Mouse (Mus musculus): Measurements from ENCODE around the gene Pdcd5. TPM values are rescaled to one million over a fixed set of nuclear protein-coding genes. Genes with fewer than 3 reads are reported as not detected.

Gene Pdcd5
- polyA plus RNA-seq (2016; fragmentation: Nextera tagmentation; extraction: Ambion mirVana): 313 and 320 TPM in 2 replicates

GRCm38 (mm10) chr7:35647101-35647698 is at the start of gene Pdcd5:
Gene Pdcd5 (minus strand): TSS chr7:35647521.
- Histone ChIP-seq H3K9me3 (0 out of 2 replicates have a peak, but pooled peaks cover 3% of the 10 kb centered on the region), H3K4me3 (peak within 1 kb of the TSS; percentile 99), H3K4me1 (peaks cover 7% of the 10 kb centered on the region; the same call in 1 of the 2 replicates), H3K27ac (replicated peaks) (peak within 1 kb of the TSS; percentile 93), H3K36me3 (replicated peaks) (peaks cover 36% of the 10 kb centered on the region), H3K27me3 (replicated peaks; ENCODE audit: low read depth, poor library complexity, severe bottlenecking) (no peaks in the 10 kb centered on the region)
- WGBS: under 1% methylated on average over 64 of the region's 64 CpGs
- DNase-seq (ENCODE audit: low spot score): peak; percentile 97

GRCm38 (mm10) chr7:35692641-35693040 is 45.3 kb upstream of the Pdcd5 start:
- Histone ChIP-seq H3K4me3 (no peak overlapping the region), H3K36me3 (replicated peaks) (peaks cover 72% of the 10 kb centered on the region), H3K27ac (replicated peaks) (no peak overlapping the region), H3K9me3 (no peaks in the 10 kb centered on the region), H3K4me1 (peaks cover 16% of the 10 kb centered on the region), H3K27me3 (replicated peaks; ENCODE audit: low read depth, poor library complexity, severe bottlenecking) (no peaks in the 10 kb centered on the region)
- 94% methylated on average over 12 of the region's 12 CpGs for WGBS
- DNase-seq (ENCODE audit: low spot score): no peak

- 91% methylated on average over 14 of the region's 14 CpGs for WGBS
- H3K36me3 ChIP-seq (replicated peaks): peaks cover 69% of the 10 kb centered on the region
Observed at GRCm38 (mm10) chr7:35692117-35692516, 44.8 kb upstream of the Pdcd5 start.

GRCm38 (mm10) chr7:35688781-35689349 is 41.5 kb upstream of the Pdcd5 start:
- Histone ChIP-seq H3K36me3 (replicated peaks) (peaks cover 45% of the 10 kb centered on the region), H3K27ac (replicated peaks) (no peak overlapping the region), H3K9me3 (no peaks in the 10 kb centered on the region), H3K27me3 (replicated peaks; ENCODE audit: low read depth, poor library complexity, severe bottlenecking) (no peaks in the 10 kb centered on the region), H3K4me3 (no peak overlapping the region), H3K4me1 (peaks cover 43% of the 10 kb centered on the region)
- WGBS: 88% methylated on average over 11 of the region's 11 CpGs
- no peak for DNase-seq (ENCODE audit: low spot score)

More at GRCm38 (mm10) chr7:35692117-35692516, 44.8 kb upstream of the Pdcd5 start:
- H3K4me3 ChIP-seq: no peak overlapping the region
- no peak overlapping the region for H3K27ac ChIP-seq (replicated peaks)
- H3K9me3 ChIP-seq: no peaks in the 10 kb centered on the region
- peaks cover 22% of the 10 kb centered on the region for H3K4me1 ChIP-seq
- no peak for DNase-seq (ENCODE audit: low spot score)
- no peaks in the 10 kb centered on the region for H3K27me3 ChIP-seq (replicated peaks; ENCODE audit: low read depth, poor library complexity, severe bottlenecking)

- Histone ChIP-seq H3K4me3 (no peak overlapping the region), H3K27me3 (replicated peaks; ENCODE audit: low read depth, poor library complexity, severe bottlenecking) (no peaks in the 10 kb centered on the region), H3K4me1 (peaks cover 49% of the 10 kb centered on the region), H3K27ac (replicated peaks) (no peak overlapping the region), H3K9me3 (no peaks in the 10 kb centered on the region), H3K36me3 (replicated peaks) (peaks cover 40% of the 10 kb centered on the region)
- no peak for DNase-seq (ENCODE audit: low spot score)
- WGBS: 72% methylated on average over 9 of the region's 9 CpGs
Observed at GRCm38 (mm10) chr7:35688276-35688675, 41.0 kb upstream of the Pdcd5 start.

GRCm38 (mm10) chr7:35687229-35687628 is 39.9 kb upstream of the Pdcd5 start:
- peaks cover 50% of the 10 kb centered on the region for H3K4me1 ChIP-seq
- WGBS: 22% methylated on average over 10 of the region's 10 CpGs
- peaks cover 30% of the 10 kb centered on the region for H3K36me3 ChIP-seq (replicated peaks)
- DNase-seq (ENCODE audit: low spot score): peak; percentile 52
- H3K4me3 ChIP-seq: peak overlapping the region; percentile 21; the same call in 1 of the 2 replicates
- H3K27ac ChIP-seq (replicated peaks): peak overlapping the region; percentile 4; the same call in 1 of the 2 replicates
- H3K27me3 ChIP-seq (replicated peaks; ENCODE audit: low read depth, poor library complexity, severe bottlenecking): no peaks in the 10 kb centered on the region
- no peaks in the 10 kb centered on the region for H3K9me3 ChIP-seq

GRCm38 (mm10) chr7:35686756-35687155 is 39.4 kb upstream of the Pdcd5 start:
- Histone ChIP-seq H3K4me1 (peaks cover 50% of the 10 kb centered on the region), H3K36me3 (replicated peaks) (peaks cover 25% of the 10 kb centered on the region), H3K27me3 (replicated peaks; ENCODE audit: low read depth, poor library complexity, severe bottlenecking) (no peaks in the 10 kb centered on the region), H3K27ac (replicated peaks) (no peak overlapping the region), H3K9me3 (no peaks in the 10 kb centered on the region; the same call in 1 of the 2 replicates), H3K4me3 (0 out of 2 replicates have a peak overlapping the region, but pooled peaks have one; percentile 21)
- 31% methylated on average over 13 of the region's 13 CpGs for WGBS
- peak; percentile 58 for DNase-seq (ENCODE audit: low spot score)

GRCm38 (mm10) chr7:35686216-35686615 is 38.9 kb upstream of the Pdcd5 start:
- DNase-seq (ENCODE audit: low spot score): no peak

GRCm38 (mm10) chr7:35683409-35684122 is 36.2 kb upstream of the Pdcd5 start:
- no peaks in the 10 kb centered on the region; the same call in 1 of the 2 replicates for H3K9me3 ChIP-seq
- 71% methylated on average over 6 of the region's 6 CpGs for WGBS
- peaks cover 43% of the 10 kb centered on the region for H3K4me1 ChIP-seq
- DNase-seq (ENCODE audit: low spot score): no peak
- H3K36me3 ChIP-seq (replicated peaks): no peaks in the 10 kb centered on the region
- no peak overlapping the region for H3K27ac ChIP-seq (replicated peaks)
- no peak overlapping the region for H3K4me3 ChIP-seq
- H3K27me3 ChIP-seq (replicated peaks; ENCODE audit: low read depth, poor library complexity, severe bottlenecking): no peaks in the 10 kb centered on the region

More at GRCm38 (mm10) chr7:35686216-35686615, 38.9 kb upstream of the Pdcd5 start:
- H3K27me3 ChIP-seq (replicated peaks; ENCODE audit: low read depth, poor library complexity, severe bottlenecking): no peaks in the 10 kb centered on the region
- 62% methylated on average over 11 of the region's 11 CpGs for WGBS
- peaks cover 50% of the 10 kb centered on the region for H3K4me1 ChIP-seq
- no peaks in the 10 kb centered on the region; the same call in 1 of the 2 replicates for H3K9me3 ChIP-seq
- peaks cover 20% of the 10 kb centered on the region for H3K36me3 ChIP-seq (replicated peaks)
- H3K27ac ChIP-seq (replicated peaks): no peak overlapping the region
- H3K4me3 ChIP-seq: no peak overlapping the region

GRCm38 (mm10) chr7:35681559-35681958 is 34.2 kb upstream of the Pdcd5 start:
- Histone ChIP-seq H3K9me3 (no peaks in the 10 kb centered on the region; the same call in 1 of the 2 replicates), H3K4me1 (peaks cover 23% of the 10 kb centered on the region), H3K36me3 (replicated peaks) (no peaks in the 10 kb centered on the region), H3K27me3 (replicated peaks; ENCODE audit: low read depth, poor library complexity, severe bottlenecking) (no peaks in the 10 kb centered on the region), H3K27ac (replicated peaks) (no peak overlapping the region), H3K4me3 (no peak overlapping the region)
- DNase-seq (ENCODE audit: low spot score): no peak
- WGBS: 84% methylated on average over 3 of the region's 3 CpGs

GRCm38 (mm10) chr7:35678976-35679375 is 31.7 kb upstream of the Pdcd5 start:
- H3K27me3 ChIP-seq (replicated peaks; ENCODE audit: low read depth, poor library complexity, severe bottlenecking): no peaks in the 10 kb centered on the region

More at GRCm38 (mm10) chr7:35678976-35679375, 31.7 kb upstream of the Pdcd5 start:
- H3K4me1 ChIP-seq: peaks cover 8% of the 10 kb centered on the region; the same call in 1 of the 2 replicates
- no peak overlapping the region for H3K27ac ChIP-seq (replicated peaks)
- no peak for DNase-seq (ENCODE audit: low spot score)
- no peaks in the 10 kb centered on the region; the same call in 1 of the 2 replicates for H3K9me3 ChIP-seq
- WGBS: 75% methylated on average over 4 of the region's 4 CpGs
- H3K4me3 ChIP-seq: no peak overlapping the region
- no peaks in the 10 kb centered on the region for H3K36me3 ChIP-seq (replicated peaks)
